ENCODE assay signal across 8 mouse cellular contexts in the genomic region with DNA sequence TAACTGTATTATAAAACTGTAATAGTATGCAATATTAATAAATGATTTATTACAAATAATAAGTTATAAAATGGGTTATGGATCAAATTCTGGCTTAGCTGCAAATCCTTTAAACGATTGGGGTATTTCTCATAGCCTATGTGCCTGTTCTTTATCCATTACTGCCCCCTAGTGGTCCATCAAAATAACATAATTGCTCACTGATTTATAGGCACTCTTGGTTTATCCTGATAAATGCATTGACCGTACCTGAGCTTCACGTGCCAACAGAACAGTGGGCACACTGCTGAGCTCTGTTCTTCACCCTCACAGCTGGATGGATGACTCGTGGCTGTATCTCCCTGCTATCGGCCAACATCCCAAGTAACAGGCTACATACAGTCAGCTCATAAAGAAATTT. TPM values are rescaled to one million over a fixed set of nuclear protein-coding genes. Genes with fewer than 3 reads are reported as not detected.
DNase-seq lines count a peak whose midpoint lies in the region; ATAC-seq lines count a peak whose summit lies in the region.

No protein-coding gene starts in this region.

- no peaks in the 10 kb centered on the region for H3K27me3 ChIP-seq in kidney, embryonic 16.5 days (ENCODE audit: insufficient read depth, low read length)

- WGBS in kidney, embryonic 16.5 days, result 16% methylated on average over 5 of the region's 5 CpGs

- H3K4me1 ChIP-seq in kidney, embryonic 16.5 days (ENCODE audit: insufficient read depth, low read length), result peaks cover 11% of the 10 kb centered on the region; the same call in 1 of the 2 replicates

- no peak for DNase-seq in kidney, adult 11 months
- peak; percentile 65 for DNase-seq in ES-CJ7 (ENCODE audit: low read depth, low spot score)
- peak; percentile 28 for DNase-seq in brain, embryonic 18.5 days (ENCODE audit: low read depth, low spot score)
- peak; percentile 77 for DNase-seq in hindlimb bud, embryonic 11.5 days (ENCODE audit: extremely low spot score, low read depth, low spot score)
- DNase-seq in retina, adult 2 months (ENCODE audit: low read depth, low spot score), result peak; percentile 50
- no peak for DNase-seq in adrenal gland, postnatal 4 days (ENCODE audit: low spot score in 2 of 2)
- no peak for DNase-seq in urinary bladder, postnatal 36 days (ENCODE audit: low spot score in 2 of 2)

- no peak overlapping the region for H3K9ac ChIP-seq in kidney, embryonic 16.5 days (replicated peaks; ENCODE audit: low read length)

- no peaks in the 10 kb centered on the region for H3K9me3 ChIP-seq in kidney, embryonic 16.5 days (ENCODE audit: low read length)

- ATAC-seq in kidney, embryonic 16.5 days (ENCODE audit: low FRiP score, low TSS enrichment), result peak; percentile 50; the same call in 1 of the 2 replicates

- H3K36me3 ChIP-seq in kidney, embryonic 16.5 days (ENCODE audit: insufficient read depth, low read length), result no peaks in the 10 kb centered on the region

- H3K4me3 ChIP-seq in kidney, embryonic 16.5 days (ENCODE audit: low read length), result no peak overlapping the region

- H3K27ac ChIP-seq in kidney, embryonic 16.5 days (ENCODE audit: low read length), result no peak overlapping the region

- no peak overlapping the region for H3K4me2 ChIP-seq in kidney, embryonic 16.5 days (replicated peaks; ENCODE audit: low read depth, low read length)

RNA-seq across cellular contexts. Expression of a gene that starts 7.5 kb away (rescaled TPM):
- polyA plus RNA-seq in kidney, embryonic 16.5 days (2015; fragmentation: Nextera tagmentation; extraction: Ambion mirVana), result 45.0 and 47.7 TPM in 2 replicates
- 100 to 1,000 TPM; 104 to 119 TPM for total RNA-seq in adrenal gland, postnatal 4 days (2021)

RNA-seq across cellular contexts. Expression of a gene that starts 21.3 kb away (rescaled TPM):
- 48.8 and 50.7 TPM in 2 replicates for polyA plus RNA-seq in kidney, embryonic 16.5 days (2015; fragmentation: Nextera tagmentation; extraction: Ambion mirVana)
- total RNA-seq in adrenal gland, postnatal 4 days (2021), result 10 to 100 TPM; 12.4 to 17.6 TPM

RNA-seq across cellular contexts. Expression of a gene that starts 53.3 kb away (rescaled TPM):
- 0.25 and 0.28 TPM in 2 replicates for polyA plus RNA-seq in kidney, embryonic 16.5 days (2015; fragmentation: Nextera tagmentation; extraction: Ambion mirVana)
- 10 to 100 TPM; 15.3 to 15.7 TPM for total RNA-seq in adrenal gland, postnatal 4 days (2021)

Comparison
In these comparisons a context has a peak if more than half of its experiments do, and no peak if none do; other contexts are left out.
1. DNase-seq: peak in ES-CJ7 (single experiment), brain, embryonic 18.5 days (single experiment), hindlimb bud, embryonic 11.5 days (single experiment) and retina, adult 2 months (single experiment); none in kidney, adult 11 months (single experiment), adrenal gland, postnatal 4 days (0 of 2) and urinary bladder, postnatal 36 days (0 of 2).